Mouse (Mus musculus) heart, embryonic 13.5 days (tissue): ENCODE data around the gene Mob3a. TPM values are rescaled to one million over a fixed set of nuclear protein-coding genes. Genes with fewer than 3 reads are reported as not detected.

Source experiments
- polyA plus RNA-seq: library from polyadenylated mRNA; unstranded; fragments of >200 nt; fragmentation: Nextera tagmentation; extraction: Ambion mirVana; gene quantifications from 2 replicates; pipeline ENCODE4 v1.2.1, GENCODE M21; 2015

Gene Mob3a
- polyA plus RNA-seq, 1 experiment from 2014 or later = 26.0 TPM

Other genes starting within 250 kb of the Mob3a start
- gene Onecut3, start 207.1 kb downstream of the Mob3a start, polyA plus RNA-seq = not detected in 2 replicates
- gene Atp8b3, start 162.9 kb downstream of the Mob3a start, polyA plus RNA-seq = 0.11 and 0.13 TPM in 2 replicates
- 15.9 and 17.7 TPM in 2 replicates for gene Rexo1, start 140.4 kb downstream of the Mob3a start, polyA plus RNA-seq
- gene Klf16, start 124.7 kb downstream of the Mob3a start, polyA plus RNA-seq = 5.1 and 6.2 TPM in 2 replicates
- 81.7 and 85.1 TPM in 2 replicates for gene Abhd17a, start 111.6 kb downstream of the Mob3a start, polyA plus RNA-seq
- 65.9 and 70.4 TPM in 2 replicates for gene Scamp4, start 99.1 kb downstream of the Mob3a start, polyA plus RNA-seq
- gene Adat3, start 99.1 kb downstream of the Mob3a start, polyA plus RNA-seq = 4.4 and 5.6 TPM in 2 replicates
- gene Gm49322, start 96.0 kb downstream of the Mob3a start, polyA plus RNA-seq = 1.5 and 1.7 TPM in 2 replicates
- gene Csnk1g2, start 79.1 kb downstream of the Mob3a start, polyA plus RNA-seq = 87.5 and 89.0 TPM in 2 replicates
- gene Btbd2, start 44.9 kb downstream of the Mob3a start, polyA plus RNA-seq = 50.9 and 53.7 TPM in 2 replicates
- 78.2 and 78.7 TPM in 2 replicates for gene Mknk2, start 23.9 kb downstream of the Mob3a start, polyA plus RNA-seq
- gene Izumo4, start 207 bp upstream of the Mob3a start, polyA plus RNA-seq = 12.7 and 13.5 TPM in 2 replicates
- 44.0 and 46.4 TPM in 2 replicates for gene Ap3d1, start 40.3 kb upstream of the Mob3a start, polyA plus RNA-seq
- gene Dot1l, start 53.2 kb upstream of the Mob3a start, polyA plus RNA-seq = 17.9 and 19.1 TPM in 2 replicates
- 46.3 and 53.4 TPM in 2 replicates for gene Sf3a2, start 96.2 kb upstream of the Mob3a start, polyA plus RNA-seq
- 79.6 and 86.5 TPM in 2 replicates for gene Plekhj1, start 96.6 kb upstream of the Mob3a start, polyA plus RNA-seq
- gene Amh, start 103.3 kb upstream of the Mob3a start, polyA plus RNA-seq = 0.11 TPM in 1 of 2 replicates, not detected in the other
- 5.7 and 5.9 TPM in 2 replicates for gene Jsrp1, start 111.5 kb upstream of the Mob3a start, polyA plus RNA-seq
- gene Oaz1, start 124.7 kb upstream of the Mob3a start, polyA plus RNA-seq = 2,053 and 2,109 TPM in 2 replicates
- gene Lingo3, start 142.1 kb upstream of the Mob3a start, polyA plus RNA-seq = 0.16 and 0.34 TPM in 2 replicates
- gene Lsm7, start 153.2 kb upstream of the Mob3a start, polyA plus RNA-seq = 157 and 171 TPM in 2 replicates
- 27.7 and 28.5 TPM in 2 replicates for gene Sppl2b, start 153.3 kb upstream of the Mob3a start, polyA plus RNA-seq
- gene Tmprss9, start 169.9 kb upstream of the Mob3a start, polyA plus RNA-seq = 0.05 and 0.07 TPM in 2 replicates
- 285 and 314 TPM in 2 replicates for gene Timm13, start 199.0 kb upstream of the Mob3a start, polyA plus RNA-seq
- gene Lmnb2, start 216.3 kb upstream of the Mob3a start, polyA plus RNA-seq = 24.8 and 26.7 TPM in 2 replicates
- 29.2 and 33.9 TPM in 2 replicates for gene Gadd45b, start 228.1 kb upstream of the Mob3a start, polyA plus RNA-seq